Mouse (Mus musculus) intestine, embryonic 15.5 days (tissue): ENCODE results near the gene P2rx1. TPM values are rescaled to one million over a fixed set of nuclear protein-coding genes. Genes with fewer than 3 reads are reported as not detected.

Source experiments
- ATAC-seq: fragments of 200-750 bp; cut with Nextera tagmentation; 2 replicates; pipeline ENCODE4 v1.8.0; 2017; ENCODE audit warnings: moderate TSS enrichment, moderate library complexity
- H3K27ac ChIP-seq: fragments of 300-500 bp; sonication (generic); 2 replicates; pipeline ENCODE4 v1.5.1; 2015; ENCODE audit warnings: mild to moderate bottlenecking, inconsistent platforms
- H3K27me3 ChIP-seq: fragments of 300-500 bp; sonication (generic); replicated peaks from 2 replicates; pipeline ENCODE4 v1.6.1; 2015; ENCODE audit warnings: inconsistent platforms
- H3K36me3 ChIP-seq: fragments of 300-500 bp; sonication (generic); 2 replicates; pipeline ENCODE4 v1.6.1; 2015; ENCODE audit warnings: inconsistent platforms
- H3K4me1 ChIP-seq: fragments of 300-500 bp; sonication (generic); replicated peaks from 2 replicates; pipeline ENCODE4 v1.6.1; 2015; ENCODE audit warnings: inconsistent platforms
- H3K4me2 ChIP-seq: fragments of 300-500 bp; sonication (generic); replicated peaks from 2 replicates; pipeline ENCODE4 v1.6.1; 2015; ENCODE audit warnings: mild to moderate bottlenecking, inconsistent platforms
- H3K4me3 ChIP-seq: fragments of 300-500 bp; sonication (generic); replicated peaks from 2 replicates; pipeline ENCODE4 v1.5.1; 2015; ENCODE audit warnings: inconsistent platforms
- H3K9ac ChIP-seq: fragments of 300-500 bp; sonication (generic); 2 replicates; pipeline ENCODE4 v1.6.1; 2015; ENCODE audit warnings: inconsistent platforms
- H3K9me3 ChIP-seq: fragments of 300-500 bp; sonication (generic); 2 replicates; pipeline ENCODE4 v1.6.1; 2016; ENCODE audit warnings: inconsistent platforms
- WGBS: fragments of 180-500 bp; shearing (Covaris S2); methylation state at CpG from one replicate; pipeline ENCODE4 v1.1.7; 2015; 5-methylcytosine and 5-hydroxymethylcytosine counted together
- polyA plus RNA-seq: library from polyadenylated mRNA; unstranded; fragments of >200 nt; fragmentation: Nextera tagmentation; extraction: Ambion mirVana; gene quantifications from 2 replicates; pipeline ENCODE4 v1.2.1, GENCODE M21; 2015

Gene P2rx1
- polyA plus RNA-seq, 1 experiment from 2014 or later: 14.3 TPM

DNA sequence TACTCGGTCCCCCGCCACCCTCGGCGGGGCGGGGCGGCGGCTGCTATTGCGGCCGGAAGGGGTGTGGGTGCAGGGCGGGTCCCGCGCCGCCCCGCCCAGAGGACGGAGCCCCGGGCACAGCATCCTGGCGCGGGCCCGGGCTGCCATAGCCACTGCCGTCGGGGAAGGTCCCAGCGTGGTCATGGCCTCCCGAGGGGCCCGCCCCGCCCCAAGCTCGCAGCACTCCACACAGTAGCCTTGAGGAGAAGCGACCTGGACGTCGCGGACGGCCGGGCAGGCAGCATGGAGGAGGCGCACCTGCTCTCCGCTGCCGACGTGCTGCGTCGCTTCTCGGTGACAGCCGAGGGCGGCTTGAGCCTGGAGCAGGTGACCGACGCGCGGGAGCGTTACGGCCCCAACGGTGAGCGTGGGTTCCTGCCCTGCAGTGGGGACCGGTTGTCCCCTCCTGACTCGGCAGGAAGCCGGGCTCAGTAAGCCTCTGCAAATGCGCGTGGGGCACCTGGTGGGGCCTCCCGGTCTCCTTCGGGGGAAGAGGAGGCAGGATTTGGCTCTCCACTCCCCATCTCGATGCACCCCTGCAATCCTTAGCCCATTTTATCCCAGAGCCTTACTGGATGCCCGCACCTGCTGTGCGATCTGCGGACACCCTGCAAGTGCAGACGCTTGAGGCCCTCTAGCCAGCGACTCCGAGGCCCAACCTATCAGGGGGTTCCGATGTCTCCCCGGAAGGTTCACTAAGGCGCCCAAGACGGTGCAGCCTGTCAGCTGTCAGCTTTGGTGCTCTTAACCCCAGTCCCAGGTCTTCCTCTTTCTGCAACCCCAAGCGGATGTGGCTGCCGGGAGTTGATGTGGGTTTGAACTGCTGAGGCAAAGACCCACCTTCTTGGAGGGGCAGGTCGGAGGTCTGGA is 37.6 kb upstream of the P2rx1 start, which contains the start of gene Atp2a3:
Gene Atp2a3, plus strand, starts transcription at position 98 of the 909 bp plus-strand sequence.
- peak within 1 kb of the TSS; percentile 84 for H3K4me2 ChIP-seq
- peaks cover 11% of the 10 kb centered on the region for H3K27me3 ChIP-seq
- H3K9ac ChIP-seq: peak within 1 kb of the TSS; percentile 27
- peak within 1 kb of the TSS; percentile 25 for H3K27ac ChIP-seq
- no peaks in the 10 kb centered on the region for H3K36me3 ChIP-seq
- H3K4me1 ChIP-seq: peaks cover 53% of the 10 kb centered on the region
- 4% methylated on average over 70 of the region's 70 CpGs for WGBS
- H3K4me3 ChIP-seq: peak within 1 kb of the TSS; percentile 40
- H3K9me3 ChIP-seq: no peaks in the 10 kb centered on the region
- peak; percentile 64 for ATAC-seq

- ATAC-seq: no peak
- H3K9ac ChIP-seq: no peak overlapping the region
- no peaks in the 10 kb centered on the region for H3K9me3 ChIP-seq
- peak overlapping the region; percentile 69 for H3K27ac ChIP-seq
- WGBS: 58% methylated on average over 2 of the region's 2 CpGs
- H3K4me2 ChIP-seq: peak overlapping the region; percentile 35; the same call in 1 of the 2 replicates
- no peaks in the 10 kb centered on the region for H3K36me3 ChIP-seq
- H3K4me3 ChIP-seq: no peak overlapping the region
- H3K4me1 ChIP-seq: peaks cover 53% of the 10 kb centered on the region
- peaks cover 11% of the 10 kb centered on the region for H3K27me3 ChIP-seq
These were observed 36.5 kb upstream of the P2rx1 start for GRCm38 (mm10) chr11:72962378-72962777.

DNA sequence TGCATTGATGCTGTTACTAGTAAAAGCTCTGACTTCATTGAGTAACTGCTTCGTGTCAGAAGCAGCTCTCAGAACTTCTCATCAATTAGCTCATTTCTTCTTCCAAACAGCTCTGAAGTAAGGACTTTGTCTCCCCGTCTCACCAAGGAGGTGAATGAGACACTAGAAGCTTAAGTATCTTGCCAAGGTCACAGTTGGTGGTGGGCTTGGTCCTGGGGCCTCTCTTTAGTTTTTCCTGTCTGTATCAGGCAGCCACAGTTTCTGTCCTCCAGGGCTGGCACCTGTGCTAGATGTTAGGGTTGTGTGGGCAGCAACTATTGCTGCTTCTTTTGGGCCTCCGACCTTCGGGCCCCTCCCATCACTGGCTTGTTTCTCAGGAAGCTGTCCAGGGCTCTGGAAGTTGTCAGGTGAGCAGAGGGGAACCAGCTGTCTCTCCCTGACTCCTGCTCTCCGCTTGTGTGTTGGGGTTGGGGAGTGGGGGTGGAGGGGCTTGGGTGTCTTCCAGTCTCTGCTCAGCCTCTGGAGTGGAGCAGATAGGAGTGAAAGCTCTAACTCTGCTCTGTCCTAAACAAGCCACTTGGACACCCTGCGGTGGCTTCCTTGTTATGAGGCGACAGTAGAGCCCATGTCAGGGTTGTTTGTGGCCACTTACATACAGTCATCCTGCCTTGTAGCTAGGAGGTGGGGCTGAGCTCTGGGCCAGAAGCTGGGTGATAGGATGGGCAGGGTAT is 35.7 kb upstream of the P2rx1 start:
- Histone ChIP-seq H3K27me3 (peaks cover 11% of the 10 kb centered on the region), H3K4me2 (peak overlapping the region; percentile 22), H3K4me1 (peaks cover 53% of the 10 kb centered on the region), H3K9ac (no peak overlapping the region), H3K27ac (peak overlapping the region; percentile 69), H3K4me3 (no peak overlapping the region), H3K9me3 (no peaks in the 10 kb centered on the region), H3K36me3 (no peaks in the 10 kb centered on the region)
- peak; percentile 51 for ATAC-seq
- 27% methylated on average over 7 of the region's 7 CpGs for WGBS

DNA sequence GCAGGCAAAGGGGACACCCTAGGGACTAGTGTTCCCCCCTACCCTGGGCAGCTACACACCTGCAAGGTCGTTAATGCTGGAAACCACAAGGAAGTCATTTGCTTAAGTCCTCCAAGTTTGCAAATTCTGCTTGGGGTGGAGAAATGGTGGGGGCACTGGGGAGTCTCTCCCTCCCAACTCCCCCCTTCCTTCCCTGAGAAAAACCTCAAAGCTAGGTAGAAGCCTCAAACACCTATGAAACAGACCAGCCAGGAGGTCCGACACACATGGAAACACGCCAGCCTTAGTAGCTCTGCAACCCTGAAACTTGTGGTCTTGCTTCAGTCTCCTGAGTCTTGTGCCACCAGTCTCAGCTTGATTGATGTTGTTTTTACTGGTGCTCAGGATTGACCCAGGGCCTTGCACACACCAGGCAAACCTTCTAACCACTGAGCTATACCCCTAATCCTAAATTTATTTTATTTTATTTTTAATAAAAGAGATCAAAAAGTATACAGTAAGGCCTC is 35.1 kb upstream of the P2rx1 start:
- peaks cover 11% of the 10 kb centered on the region for H3K27me3 ChIP-seq
- H3K36me3 ChIP-seq: no peaks in the 10 kb centered on the region
- H3K27ac ChIP-seq: peak overlapping the region; percentile 69
- H3K4me2 ChIP-seq: peak overlapping the region; percentile 14
- H3K4me3 ChIP-seq: no peak overlapping the region
- H3K4me1 ChIP-seq: peaks cover 53% of the 10 kb centered on the region
- no peak for ATAC-seq
- no peak overlapping the region for H3K9ac ChIP-seq
- no peaks in the 10 kb centered on the region for H3K9me3 ChIP-seq
- 39% methylated on average over 3 of the region's 3 CpGs for WGBS

DNA sequence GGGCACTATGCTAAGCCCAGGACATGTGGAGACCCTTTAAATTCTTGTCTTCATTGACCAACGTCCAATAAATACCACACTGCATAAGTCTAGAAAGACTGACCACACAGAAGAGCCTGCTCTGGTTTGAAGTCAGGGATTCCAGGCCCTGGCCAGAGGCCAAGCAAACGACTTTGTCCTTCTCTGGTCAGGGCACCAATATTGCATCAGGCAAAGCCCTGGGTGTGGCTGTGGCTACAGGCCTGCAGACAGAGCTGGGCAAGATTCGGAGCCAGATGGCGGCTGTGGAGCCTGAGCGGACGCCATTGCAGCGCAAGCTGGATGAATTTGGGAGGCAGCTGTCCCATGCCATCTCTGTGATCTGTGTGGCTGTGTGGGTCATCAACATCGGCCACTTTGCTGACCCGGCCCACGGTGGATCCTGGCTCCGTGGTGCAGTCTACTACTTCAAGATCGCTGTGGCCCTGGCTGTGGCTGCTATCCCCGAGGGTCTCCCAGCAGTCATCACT is 23.9 kb upstream of the P2rx1 start:
- H3K9me3 ChIP-seq: no peaks in the 10 kb centered on the region
- no peak overlapping the region for H3K27ac ChIP-seq
- no peak overlapping the region for H3K9ac ChIP-seq
- ATAC-seq: no peak
- H3K36me3 ChIP-seq: no peaks in the 10 kb centered on the region
- H3K4me2 ChIP-seq: no peak overlapping the region
- 79% methylated on average over 13 of the region's 13 CpGs for WGBS
- no peaks in the 10 kb centered on the region for H3K27me3 ChIP-seq
- H3K4me1 ChIP-seq: no peaks in the 10 kb centered on the region
- no peak overlapping the region for H3K4me3 ChIP-seq

DNA sequence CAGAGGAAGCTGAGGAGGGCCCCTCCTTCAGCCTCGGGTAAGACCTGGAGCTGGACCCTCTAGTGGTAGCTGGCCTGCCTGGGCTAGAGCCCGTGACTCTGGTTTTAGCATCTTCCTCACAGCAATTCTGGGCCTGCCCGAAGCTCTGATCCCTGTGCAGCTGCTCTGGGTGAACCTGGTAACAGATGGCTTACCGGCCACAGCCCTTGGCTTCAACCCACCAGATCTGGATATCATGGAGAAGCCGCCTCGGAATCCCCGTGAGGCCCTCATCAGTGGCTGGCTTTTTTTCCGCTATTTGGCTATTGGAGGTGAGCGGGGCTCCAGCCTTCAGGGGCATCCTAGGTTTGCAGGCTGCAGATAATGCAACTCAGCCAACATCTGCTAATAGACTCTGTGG is 16.4 kb upstream of the P2rx1 start:
- WGBS: 87% methylated on average over 9 of the region's 9 CpGs

DNA sequence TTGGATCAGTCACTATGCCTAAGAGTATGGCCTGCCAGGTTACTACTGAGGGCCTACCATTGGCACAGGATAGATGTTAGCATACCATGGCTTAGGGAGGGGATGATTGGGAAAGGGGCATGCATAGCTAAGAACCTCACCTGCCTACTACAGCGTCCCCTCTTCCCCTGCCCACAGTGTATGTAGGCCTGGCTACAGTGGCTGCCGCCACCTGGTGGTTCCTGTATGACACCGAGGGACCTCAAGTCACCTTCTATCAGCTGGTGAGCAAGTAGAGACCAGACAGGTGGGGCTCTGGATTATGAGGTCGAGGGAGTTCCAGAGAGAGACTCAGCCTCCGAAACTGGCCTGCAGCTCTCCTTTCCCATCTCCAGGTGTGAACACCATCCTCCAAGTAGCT is 15.6 kb upstream of the P2rx1 start:
- Histone ChIP-seq H3K27ac (no peak overlapping the region), H3K9me3 (no peaks in the 10 kb centered on the region), H3K27me3 (no peaks in the 10 kb centered on the region), H3K4me1 (peaks cover 5% of the 10 kb centered on the region), H3K4me3 (no peak overlapping the region), H3K9ac (no peak overlapping the region), H3K36me3 (no peaks in the 10 kb centered on the region), H3K4me2 (no peak overlapping the region)
- no peak for ATAC-seq
- 40% methylated on average over 5 of the region's 5 CpGs for WGBS

More for the DNA sequence above, 16.4 kb upstream of the P2rx1 start:
- no peaks in the 10 kb centered on the region for H3K36me3 ChIP-seq
- H3K9ac ChIP-seq: no peak overlapping the region
- no peak overlapping the region for H3K4me2 ChIP-seq
- ATAC-seq: no peak
- H3K4me3 ChIP-seq: no peak overlapping the region
- no peaks in the 10 kb centered on the region for H3K27me3 ChIP-seq
- H3K4me1 ChIP-seq: peaks cover 5% of the 10 kb centered on the region
- H3K27ac ChIP-seq: no peak overlapping the region
- no peaks in the 10 kb centered on the region for H3K9me3 ChIP-seq

DNA sequence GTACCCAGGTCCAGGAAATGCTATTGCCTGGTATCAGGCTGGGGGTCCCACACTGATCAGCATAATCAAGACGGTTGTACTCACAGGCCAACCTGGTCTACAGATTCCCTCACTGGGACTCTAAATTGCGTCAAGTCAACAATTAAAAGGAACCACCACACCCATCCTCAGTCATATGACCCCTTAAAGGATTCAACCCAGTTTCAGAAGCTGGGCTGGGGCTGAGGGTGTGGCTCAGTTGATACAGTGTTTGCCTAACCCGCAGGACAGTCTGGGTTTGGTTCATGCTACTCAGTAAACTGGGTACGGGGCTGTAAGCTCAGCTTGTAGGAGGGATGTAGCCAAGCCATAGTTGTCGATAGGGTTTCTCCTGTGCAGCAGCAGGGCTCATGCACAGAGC is 12.2 kb upstream of the P2rx1 start:
- H3K4me2 ChIP-seq: no peak overlapping the region
- no peak overlapping the region for H3K4me3 ChIP-seq
- H3K36me3 ChIP-seq: no peaks in the 10 kb centered on the region
- H3K4me1 ChIP-seq: peaks cover 20% of the 10 kb centered on the region
- H3K27ac ChIP-seq: no peak overlapping the region
- WGBS: 65% methylated on average over 5 of the region's 5 CpGs
- no peak overlapping the region for H3K9ac ChIP-seq
- peak; percentile 43; the same call in 1 of the 2 replicates for ATAC-seq
- no peaks in the 10 kb centered on the region for H3K9me3 ChIP-seq
- H3K27me3 ChIP-seq: no peaks in the 10 kb centered on the region

DNA sequence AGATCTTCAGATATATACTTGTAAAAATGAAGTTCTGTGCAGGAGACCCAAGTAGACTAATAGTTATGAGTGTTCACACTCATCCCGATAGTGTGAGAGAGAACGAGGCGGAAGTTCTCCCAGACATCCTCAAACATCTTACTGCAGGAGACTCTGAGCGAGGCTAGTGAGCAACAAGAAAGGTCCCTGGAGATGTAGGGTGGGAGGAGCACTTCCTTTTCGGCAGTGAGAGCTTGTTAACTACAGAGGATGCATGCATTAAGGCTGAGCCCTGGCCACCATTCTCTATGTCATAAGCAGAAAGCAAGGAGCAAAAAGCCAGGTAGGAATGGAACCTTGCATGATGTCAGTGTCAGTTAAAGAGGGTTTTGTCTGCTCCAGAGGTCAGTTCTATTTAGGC is 11.7 kb upstream of the P2rx1 start:
- ATAC-seq: no peak
- peaks cover 25% of the 10 kb centered on the region for H3K4me1 ChIP-seq
- H3K36me3 ChIP-seq: no peaks in the 10 kb centered on the region
- WGBS: 58% methylated on average over 5 of the region's 5 CpGs
- H3K9ac ChIP-seq: no peak overlapping the region
- H3K9me3 ChIP-seq: no peaks in the 10 kb centered on the region
- H3K4me2 ChIP-seq: no peak overlapping the region
- no peak overlapping the region for H3K4me3 ChIP-seq
- H3K27me3 ChIP-seq: no peaks in the 10 kb centered on the region
- H3K27ac ChIP-seq: no peak overlapping the region

GRCm38 (mm10) chr11:72987807-72988206 is 11.1 kb upstream of the P2rx1 start:
- no peak for ATAC-seq
- no peak overlapping the region for H3K4me2 ChIP-seq
- no peak overlapping the region for H3K4me3 ChIP-seq
- H3K4me1 ChIP-seq: peaks cover 26% of the 10 kb centered on the region
- H3K9ac ChIP-seq: no peak overlapping the region
- WGBS: 66% methylated on average over 5 of the region's 5 CpGs
- no peaks in the 10 kb centered on the region for H3K27me3 ChIP-seq
- H3K9me3 ChIP-seq: no peaks in the 10 kb centered on the region
- no peaks in the 10 kb centered on the region for H3K36me3 ChIP-seq
- no peak overlapping the region for H3K27ac ChIP-seq

- no peaks in the 10 kb centered on the region for H3K27me3 ChIP-seq
- no peak overlapping the region for H3K27ac ChIP-seq
- peak; percentile 42 for ATAC-seq
- no peak overlapping the region for H3K4me2 ChIP-seq
- H3K36me3 ChIP-seq: no peaks in the 10 kb centered on the region
- WGBS: 73% methylated on average over 6 of the region's 6 CpGs
- H3K4me3 ChIP-seq: no peak overlapping the region
- H3K9me3 ChIP-seq: no peaks in the 10 kb centered on the region
- H3K4me1 ChIP-seq: peaks cover 26% of the 10 kb centered on the region
- no peak overlapping the region for H3K9ac ChIP-seq
These were observed 9.9 kb upstream of the P2rx1 start for GRCm38 (mm10) chr11:72989044-72989443.

DNA sequence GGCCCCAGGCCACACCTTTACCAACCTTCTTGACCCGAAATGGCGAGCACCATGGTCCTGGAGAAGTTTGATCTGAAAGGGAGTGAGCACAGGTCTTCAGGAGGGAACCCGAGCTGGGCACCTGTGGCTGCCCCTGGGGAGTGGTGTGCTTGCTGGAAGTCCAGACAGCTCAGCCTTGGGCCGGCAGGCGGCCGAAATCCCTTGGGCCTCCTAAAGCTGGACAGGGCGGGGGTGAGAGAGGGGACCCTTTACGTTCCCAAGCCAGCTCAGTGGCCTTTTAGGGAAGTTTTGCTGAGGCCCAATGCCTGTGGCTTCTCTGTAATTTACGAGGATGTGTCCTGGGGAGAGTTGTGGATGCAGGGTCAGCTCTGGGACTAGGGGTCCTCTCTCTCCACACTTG is 8.2 kb upstream of the P2rx1 start:
- no peak overlapping the region for H3K4me3 ChIP-seq
- H3K9me3 ChIP-seq: no peaks in the 10 kb centered on the region
- no peaks in the 10 kb centered on the region for H3K27me3 ChIP-seq
- H3K36me3 ChIP-seq: no peaks in the 10 kb centered on the region
- ATAC-seq: no peak
- WGBS: 80% methylated on average over 9 of the region's 9 CpGs
- no peak overlapping the region for H3K9ac ChIP-seq
- no peak overlapping the region for H3K27ac ChIP-seq
- no peak overlapping the region for H3K4me2 ChIP-seq
- peaks cover 26% of the 10 kb centered on the region for H3K4me1 ChIP-seq
